Mouse (Mus musculus): ENCODE measurements around the gene Fzr1. TPM values are rescaled to one million over a fixed set of nuclear protein-coding genes. Genes with fewer than 3 reads are reported as not detected.
A peak's percentile ranks its signal among the peaks of the same experiment; 100 is the strongest.

The Fzr1 gene
- total and polyA plus RNA-seq, 2 experiments from 2014 or later, result 47.6 to 48.4 TPM

DNA sequence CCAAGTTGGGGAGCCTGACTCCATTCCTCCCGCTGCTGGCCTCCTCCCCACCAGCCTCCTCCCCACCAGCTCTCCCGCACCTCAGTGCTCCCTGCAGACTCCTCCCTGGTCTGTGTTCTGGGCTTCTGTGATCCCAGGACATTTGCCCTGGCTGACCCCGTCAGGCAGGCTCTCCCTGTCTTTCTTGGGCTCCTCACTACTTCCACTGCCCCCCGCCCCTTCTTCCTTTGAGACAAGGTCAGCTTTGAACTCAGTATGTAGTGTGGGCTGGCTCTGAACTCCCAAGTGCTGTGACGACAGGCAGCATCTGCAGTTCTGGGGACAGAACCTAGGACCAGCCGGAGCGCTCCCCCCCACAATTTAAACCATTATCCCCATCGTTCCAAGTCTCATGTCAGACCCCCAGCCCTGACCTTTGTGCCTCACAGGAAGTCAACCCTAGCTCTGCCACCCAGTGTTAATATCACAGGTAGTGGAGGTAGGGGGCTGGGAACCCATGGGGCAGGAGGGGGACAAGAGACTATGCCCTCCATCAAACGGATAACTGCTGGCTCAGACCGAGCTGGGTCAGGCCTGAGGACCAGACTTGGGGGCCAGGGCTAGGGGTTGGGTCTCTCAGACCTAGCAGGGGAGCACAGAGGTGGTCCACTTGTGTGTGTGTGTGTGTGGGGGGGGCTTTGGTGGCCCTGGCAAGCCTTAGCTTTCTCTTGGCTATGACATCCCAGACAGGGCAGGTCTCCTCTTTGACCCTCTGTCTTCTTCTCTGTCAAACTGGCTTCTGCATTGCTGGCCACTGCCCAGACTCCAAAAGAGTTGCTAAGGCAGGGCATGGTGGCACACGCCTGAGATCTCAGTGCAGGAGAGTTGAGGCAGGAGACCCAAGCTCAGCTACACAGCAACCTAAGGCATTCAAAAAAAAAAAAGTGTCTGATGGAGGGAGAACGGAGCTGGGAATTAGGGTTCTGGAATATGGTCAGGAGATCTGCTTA lies 39.2 kb upstream of the Fzr1 start:
- Histone ChIP-seq H3K9ac (replicated peaks; ENCODE audit: low read depth, low read length) (0 out of 2 replicates have a peak overlapping the region, but pooled peaks have one; percentile 11), H3K4me3 (ENCODE audit: low read depth, low read length) (peak overlapping the region; percentile 10), H3K4me2 (ENCODE audit: low read depth, low read length) (peak overlapping the region; percentile 54), H3K9me3 (replicated peaks; ENCODE audit: control insufficient read depth, low read length) (no peaks in the 10 kb centered on the region), H3K4me1 (ENCODE audit: control insufficient read depth, insufficient read depth) (peaks cover 75% of the 10 kb centered on the region), H3K27ac (ENCODE audit: low read depth) (peak overlapping the region; percentile 43), H3K27me3 (ENCODE audit: control insufficient read depth, insufficient read depth, low read length) (no peaks in the 10 kb centered on the region), H3K36me3 (replicated peaks; ENCODE audit: control insufficient read depth, insufficient read depth, low read length) (peaks cover 17% of the 10 kb centered on the region)
- DNase-seq (ENCODE audit: low spot score) (no peak), ATAC-seq (ENCODE audit: insufficient read depth, low read depth) (no peak)
- WGBS, result 59% methylated on average over 12 of the region's 12 CpGs
- peak; percentile 25; the same call in 1 of the 2 replicates for TF ChIP-seq EP300 (IDR thresholded peaks at IDR 0.05; ENCODE audit: low read depth)
- TF ChIP-seq CTCF (IDR thresholded peaks at IDR 0.05; ENCODE audit: low read depth), result no peak

DNA sequence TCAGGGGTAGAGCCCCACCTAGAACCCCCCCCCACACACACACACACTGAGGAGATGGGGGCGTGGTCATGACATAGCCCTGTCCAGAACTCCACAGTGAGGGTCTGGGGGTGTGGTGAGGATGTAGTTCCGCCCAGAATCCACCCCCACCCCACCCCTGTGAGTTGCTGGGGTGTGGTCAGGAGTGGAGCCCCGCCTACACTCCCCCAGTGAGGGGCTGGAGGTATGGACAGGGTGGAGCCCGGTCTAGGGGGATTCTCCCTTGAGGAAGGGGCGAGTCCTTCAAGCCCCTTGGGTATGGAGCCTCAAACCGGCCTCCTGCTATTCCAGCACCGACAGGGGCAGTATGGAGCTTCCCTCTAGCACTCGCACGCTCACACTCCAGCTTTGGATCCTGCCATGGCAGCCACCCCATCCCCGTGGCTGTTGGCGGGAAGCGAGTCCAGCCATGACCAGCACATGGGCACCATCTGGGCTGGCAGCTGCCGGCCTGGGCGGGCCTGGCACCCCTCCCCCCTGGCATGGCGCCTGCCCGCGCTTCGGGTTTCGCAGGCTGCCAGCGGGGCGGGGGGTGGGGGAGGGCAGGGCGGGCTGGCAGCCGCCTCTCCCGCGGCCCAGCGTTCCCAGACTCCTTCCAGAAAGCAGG lies 38.4 kb upstream of the Fzr1 start:
- WGBS, result 11% methylated on average over 16 of the region's 26 CpGs
- Histone ChIP-seq H3K27me3 (ENCODE audit: control insufficient read depth, insufficient read depth, low read length) (no peaks in the 10 kb centered on the region), H3K27ac (ENCODE audit: low read depth) (peak overlapping the region; percentile 43), H3K9ac (replicated peaks; ENCODE audit: low read depth, low read length) (no peak overlapping the region), H3K4me1 (ENCODE audit: control insufficient read depth, insufficient read depth) (peaks cover 77% of the 10 kb centered on the region), H3K4me2 (ENCODE audit: low read depth, low read length) (peak overlapping the region; percentile 54), H3K4me3 (ENCODE audit: low read depth, low read length) (peak overlapping the region; percentile 10), H3K36me3 (replicated peaks; ENCODE audit: control insufficient read depth, insufficient read depth, low read length) (peaks cover 17% of the 10 kb centered on the region), H3K9me3 (replicated peaks; ENCODE audit: control insufficient read depth, low read length) (no peaks in the 10 kb centered on the region)
- 0 out of 2 replicates have a peak, but pooled peaks have one; percentile 60 for TF ChIP-seq EP300 (IDR thresholded peaks at IDR 0.05; ENCODE audit: low read depth)
- peak; percentile 47 for TF ChIP-seq CTCF (IDR thresholded peaks at IDR 0.05; ENCODE audit: low read depth)
- ATAC-seq (ENCODE audit: insufficient read depth, low read depth) (peak; percentile 33), DNase-seq (ENCODE audit: low spot score) (peak; percentile 71)

DNA sequence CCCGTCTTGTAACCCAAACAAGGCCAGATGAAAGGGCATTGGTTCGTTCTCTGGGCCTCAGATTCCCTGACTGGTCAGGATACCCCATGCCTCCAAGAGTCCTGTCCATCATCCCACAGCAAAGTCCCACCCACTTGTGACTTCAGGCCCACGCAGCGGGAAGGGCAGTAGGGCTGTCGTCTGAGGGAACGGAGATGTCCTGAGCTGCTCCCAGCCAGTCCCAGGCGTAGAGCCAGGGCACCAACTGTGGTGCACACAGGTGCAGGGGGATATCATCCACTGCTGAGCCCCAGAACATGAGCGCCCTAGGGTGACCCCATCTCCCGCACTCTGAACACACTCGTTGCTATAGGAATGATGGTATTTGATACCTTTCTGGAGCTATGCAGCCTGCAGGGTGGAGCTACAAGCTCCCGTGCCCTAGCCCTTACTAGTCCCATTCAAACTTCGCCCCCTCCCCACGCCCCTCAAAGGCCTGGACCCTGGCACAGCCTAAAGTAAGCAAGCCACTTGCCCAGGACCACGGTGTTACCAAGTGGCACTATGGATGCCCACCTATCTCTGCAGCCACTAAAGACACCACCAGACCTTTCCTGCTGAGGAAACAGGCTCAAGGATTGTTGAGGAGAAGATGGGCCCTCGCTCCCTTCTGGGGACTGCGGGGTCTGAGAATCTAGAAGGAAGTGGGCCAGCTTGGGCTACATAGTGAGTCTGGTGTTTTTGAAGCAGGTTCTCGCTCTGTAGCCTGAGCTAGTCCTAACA lies 37.4 kb upstream of the Fzr1 start:
- no peak for DNase-seq (ENCODE audit: low spot score)
- H3K9me3 ChIP-seq (replicated peaks; ENCODE audit: control insufficient read depth, low read length), result no peaks in the 10 kb centered on the region
- H3K4me1 ChIP-seq (ENCODE audit: control insufficient read depth, insufficient read depth), result peaks cover 83% of the 10 kb centered on the region
- H3K9ac ChIP-seq (replicated peaks; ENCODE audit: low read depth, low read length), result no peak overlapping the region
- no peak overlapping the region for H3K4me3 ChIP-seq (ENCODE audit: low read depth, low read length)
- no peak overlapping the region for H3K4me2 ChIP-seq (ENCODE audit: low read depth, low read length)
- H3K27ac ChIP-seq (ENCODE audit: low read depth), result peak overlapping the region; percentile 97
- peaks cover 15% of the 10 kb centered on the region for H3K36me3 ChIP-seq (replicated peaks; ENCODE audit: control insufficient read depth, insufficient read depth, low read length)
- no peak for ATAC-seq (ENCODE audit: insufficient read depth, low read depth)
- H3K27me3 ChIP-seq (ENCODE audit: control insufficient read depth, insufficient read depth, low read length), result no peaks in the 10 kb centered on the region
- 71% methylated on average over 17 of the region's 17 CpGs for WGBS
- TF ChIP-seq CTCF (IDR thresholded peaks at IDR 0.05; ENCODE audit: low read depth) (no peak), EP300 (IDR thresholded peaks at IDR 0.05; ENCODE audit: low read depth) (no peak)

DNA sequence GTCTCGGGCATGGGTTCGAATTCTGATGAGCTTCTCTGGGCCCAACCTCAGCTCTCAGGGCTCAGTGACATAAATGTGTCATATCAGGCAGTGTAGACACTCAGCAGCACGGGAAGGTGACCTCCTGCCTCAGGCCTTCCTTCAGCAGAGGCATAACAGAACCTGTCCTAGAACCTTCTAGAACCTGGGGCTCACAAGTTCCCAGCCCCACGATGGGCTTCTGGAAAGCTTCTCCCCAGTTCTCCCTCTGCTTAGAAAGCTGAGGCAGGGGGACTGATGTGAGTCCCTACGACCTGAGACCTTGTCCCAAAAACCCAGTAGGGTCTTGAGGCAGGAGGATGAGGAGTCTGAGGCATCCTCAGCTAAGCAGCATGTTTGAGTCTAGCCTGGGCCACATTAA lies 36.8 kb upstream of the Fzr1 start:
- Histone ChIP-seq H3K27ac (ENCODE audit: low read depth) (peak overlapping the region; percentile 97), H3K27me3 (ENCODE audit: control insufficient read depth, insufficient read depth, low read length) (no peaks in the 10 kb centered on the region), H3K36me3 (replicated peaks; ENCODE audit: control insufficient read depth, insufficient read depth, low read length) (peaks cover 9% of the 10 kb centered on the region), H3K4me1 (ENCODE audit: control insufficient read depth, insufficient read depth) (peaks cover 88% of the 10 kb centered on the region), H3K9ac (replicated peaks; ENCODE audit: low read depth, low read length) (no peak overlapping the region), H3K4me2 (ENCODE audit: low read depth, low read length) (no peak overlapping the region), H3K9me3 (replicated peaks; ENCODE audit: control insufficient read depth, low read length) (no peaks in the 10 kb centered on the region), H3K4me3 (ENCODE audit: low read depth, low read length) (no peak overlapping the region)
- TF ChIP-seq EP300 (IDR thresholded peaks at IDR 0.05; ENCODE audit: low read depth) (no peak), CTCF (IDR thresholded peaks at IDR 0.05; ENCODE audit: low read depth) (no peak)
- ATAC-seq (ENCODE audit: insufficient read depth, low read depth) (no peak), DNase-seq (ENCODE audit: low spot score) (no peak)
- 74% methylated on average over 5 of the region's 5 CpGs for WGBS

DNA sequence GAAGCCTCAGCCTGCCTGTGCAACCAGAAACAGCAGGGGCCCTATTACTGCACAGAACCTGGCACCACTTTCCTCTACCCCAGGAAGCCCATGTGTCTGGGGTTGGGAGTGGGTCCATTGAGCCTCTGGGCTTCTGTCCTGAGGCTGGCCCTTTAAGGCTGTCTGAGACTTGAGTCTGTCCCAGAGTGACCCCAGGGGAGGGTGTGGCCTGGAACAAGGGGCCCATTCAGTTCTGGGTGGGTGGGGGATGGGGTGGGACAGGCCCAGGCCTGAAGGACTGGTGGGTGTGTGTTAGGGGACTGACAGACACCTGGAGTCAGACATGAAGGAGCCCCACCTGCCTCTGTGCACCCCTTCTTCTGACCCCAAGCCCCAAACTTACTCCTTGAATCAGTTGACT lies 36.4 kb upstream of the Fzr1 start:
- TF ChIP-seq EP300 (IDR thresholded peaks at IDR 0.05; ENCODE audit: low read depth) (no peak), CTCF (IDR thresholded peaks at IDR 0.05; ENCODE audit: low read depth) (no peak)
- ATAC-seq (ENCODE audit: insufficient read depth, low read depth) (no peak), DNase-seq (ENCODE audit: low spot score) (no peak)
- Histone ChIP-seq H3K27me3 (ENCODE audit: control insufficient read depth, insufficient read depth, low read length) (no peaks in the 10 kb centered on the region), H3K4me2 (ENCODE audit: low read depth, low read length) (no peak overlapping the region), H3K9me3 (replicated peaks; ENCODE audit: control insufficient read depth, low read length) (no peaks in the 10 kb centered on the region), H3K9ac (replicated peaks; ENCODE audit: low read depth, low read length) (no peak overlapping the region), H3K36me3 (replicated peaks; ENCODE audit: control insufficient read depth, insufficient read depth, low read length) (peaks cover 6% of the 10 kb centered on the region; the same call in 1 of the 2 replicates), H3K27ac (ENCODE audit: low read depth) (peak overlapping the region; percentile 97), H3K4me1 (ENCODE audit: control insufficient read depth, insufficient read depth) (peaks cover 88% of the 10 kb centered on the region), H3K4me3 (ENCODE audit: low read depth, low read length) (no peak overlapping the region)
